Mouse (Mus musculus) heart, adult 2 months (tissue): ENCODE data around the gene Lin7a.

Source experiments
- CTCF ChIP-seq: fragments of 200-600 bp; IDR thresholded peaks from 2 replicates; pipeline ENCODE4 v1.8.1; 2022; ENCODE audit warnings: antibody characterized with exemption, mild to moderate bottlenecking, moderate library complexity
- POLR2A ChIP-seq: fragments of 200-500 bp; IDR thresholded peaks from 2 replicates; pipeline ENCODE4 v1.6.1; 2011; ENCODE audit warnings: mild to moderate bottlenecking, low read depth, low read length, control low read depth; ENCODE audit not compliant: insufficient read depth

DNA sequence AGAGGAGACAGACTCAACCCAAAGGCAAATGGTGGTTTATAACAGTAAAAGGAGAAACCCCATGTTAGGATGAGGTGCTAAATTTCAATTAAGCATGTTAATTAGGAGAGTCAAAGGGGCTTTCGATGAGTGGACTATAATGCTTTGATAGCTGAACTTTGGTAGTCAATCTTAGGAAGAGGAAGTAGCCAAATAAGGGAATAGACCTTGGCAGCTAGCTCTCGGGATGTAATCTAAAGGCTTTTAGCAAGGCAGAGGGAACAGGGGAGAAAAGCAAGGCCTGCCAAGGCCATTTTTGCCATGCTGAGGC lies 26.0 kb upstream of the Lin7a start:
- TF ChIP-seq CTCF (no peak), POLR2A (no peak)
